ENCODE assay signal across 8 mouse cellular contexts in genomic region chr17:46253452-46254084, GRCm38 (mm10). TPM values are rescaled to one million over a fixed set of nuclear protein-coding genes. Genes with fewer than 3 reads are reported as not detected.
DNase-seq lines count a peak whose midpoint lies in the region; ATAC-seq and TF ChIP-seq lines count a peak whose summit lies in the region.

Gene Lrrc73 (plus strand): TSS chr17:46253531.

- peaks cover 15% of the 10 kb centered on the region for H3K27me3 ChIP-seq in intestine, postnatal 0 days (replicated peaks; ENCODE audit: control insufficient read depth, insufficient read depth, low read length)
- peaks cover 11% of the 10 kb centered on the region; the same call in 1 of the 2 replicates for H3K27me3 ChIP-seq in midbrain, embryonic 11.5 days (ENCODE audit: control insufficient read depth, insufficient read depth, low read length)

- H3K4me3 ChIP-seq in intestine, postnatal 0 days (ENCODE audit: low read depth, low read length), result peak within 1 kb of the TSS; percentile 65
- peak within 1 kb of the TSS; percentile 68 for H3K4me3 ChIP-seq in midbrain, embryonic 11.5 days (ENCODE audit: low read depth, low read length)

- 2% methylated on average over 48 of the region's 48 CpGs for WGBS in intestine, postnatal 0 days
- 2% methylated on average over 47 of the region's 48 CpGs for WGBS in midbrain, embryonic 11.5 days

- H3K4me1 ChIP-seq in intestine, postnatal 0 days (replicated peaks; ENCODE audit: control insufficient read depth, insufficient read depth, low read length), result peaks cover 9% of the 10 kb centered on the region; the same call in 1 of the 2 replicates
- peaks cover 14% of the 10 kb centered on the region for H3K4me1 ChIP-seq in midbrain, embryonic 11.5 days (ENCODE audit: control insufficient read depth, insufficient read depth, low read length)

- peaks cover 44% of the 10 kb centered on the region for H3K36me3 ChIP-seq in intestine, postnatal 0 days (ENCODE audit: control insufficient read depth, insufficient read depth)
- peaks cover 16% of the 10 kb centered on the region for H3K36me3 ChIP-seq in midbrain, embryonic 11.5 days (ENCODE audit: control insufficient read depth, insufficient read depth, low read length)

- TF ChIP-seq CTCF in intestine, postnatal 0 days (IDR thresholded peaks at IDR 0.05; ENCODE audit: low read depth), result no peak

- ATAC-seq in intestine, postnatal 0 days, result peak; percentile 55
- ATAC-seq in midbrain, embryonic 11.5 days (ENCODE audit: low FRiP score), result peak; percentile 90

- no peaks in the 10 kb centered on the region for H3K9me3 ChIP-seq in intestine, postnatal 0 days (ENCODE audit: control insufficient read depth)
- H3K9me3 ChIP-seq in midbrain, embryonic 11.5 days (ENCODE audit: control insufficient read depth, low read length), result no peaks in the 10 kb centered on the region

- peak within 1 kb of the TSS; percentile 23; the same call in 1 of the 2 replicates for H3K9ac ChIP-seq in intestine, postnatal 0 days (ENCODE audit: low read depth, low read length)
- H3K9ac ChIP-seq in midbrain, embryonic 11.5 days (ENCODE audit: low read length), result peak within 1 kb of the TSS; percentile 65

- peak; percentile 98 for DNase-seq in adrenal gland, postnatal 10 days
- peak; percentile 92 for DNase-seq in embryo, embryonic 9.5 days (ENCODE audit: extremely low spot score)
- peak; percentile 85 to 91 for DNase-seq in gastrocnemius, postnatal 4 days (ENCODE audit: low spot score in 2 of 2)
- peak; percentile 94 for DNase-seq in left cerebral cortex, postnatal 4 days
- peak; percentile 99 for DNase-seq in midbrain, embryonic 11.5 days (ENCODE audit: low spot score, missing footprints)
- DNase-seq in right cerebral cortex, postnatal 4 days, result peak; percentile 95
- peak; percentile 86 for DNase-seq in yolk sac, embryonic 10.5 days (ENCODE audit: low spot score)

- intact Hi-C loops in left cerebral cortex, postnatal 4 days (cut with DNase I), result no loop called here

- no peak within 1 kb of the TSS for H3K27ac ChIP-seq in intestine, postnatal 0 days (ENCODE audit: low read depth, low read length)
- H3K27ac ChIP-seq in midbrain, embryonic 11.5 days (ENCODE audit: low read depth, low read length), result no peak within 1 kb of the TSS; the same call in 1 of the 2 replicates

- peak within 1 kb of the TSS; percentile 97 for H3K4me2 ChIP-seq in intestine, postnatal 0 days (replicated peaks; ENCODE audit: low read depth)
- peak within 1 kb of the TSS; percentile 98 for H3K4me2 ChIP-seq in midbrain, embryonic 11.5 days

RNA-seq across cellular contexts. Expression of gene Lrrc73, which starts in this region (rescaled TPM):
- total RNA-seq in adrenal gland, postnatal 10 days (2021), result 1 to 10 TPM; 3.4 to 3.8 TPM
- 1 to 10 TPM in 1 of 2 experiments, under 1 TPM in 1; 0.73 to 1.1 TPM for total RNA-seq in gastrocnemius, postnatal 4 days (2021)
- polyA plus RNA-seq in intestine, postnatal 0 days (2015; fragmentation: Nextera tagmentation; extraction: Ambion mirVana), result 0.42 and 0.44 TPM in 2 replicates
- total RNA-seq in left cerebral cortex, postnatal 4 days (2021), result 10 to 100 TPM; 84.5 to 94.1 TPM
- polyA plus RNA-seq in midbrain, embryonic 11.5 days (2014; fragmentation: Nextera tagmentation; extraction: Ambion mirVana), result 2.9 and 3.4 TPM in 2 replicates

Comparison
In these comparisons a context has a peak if more than half of its experiments do, and no peak if none do; other contexts are left out.
1. RNA of gene Lrrc73 (total RNA-seq): 84.5 to 94.1 TPM in left cerebral cortex, postnatal 4 days; 3.4 to 3.8 TPM in adrenal gland, postnatal 10 days and 0.73 to 1.1 TPM in gastrocnemius, postnatal 4 days; every median in the first group is over 10 times any median in the second.
2. Peak in ATAC-seq, H3K4me3 ChIP-seq, H3K9ac ChIP-seq and H3K4me2 ChIP-seq in intestine, postnatal 0 days; RNA of the gene not detected or under 1 TPM.
3. Peak in every context shown above with its lines, with median percentiles within 50 percentile points of each other: DNase-seq.